Mouse (Mus musculus) ES-E14 (cell line): Measurements from ENCODE around the gene Ing3. TPM values are rescaled to one million over a fixed set of nuclear protein-coding genes. Genes with fewer than 3 reads are reported as not detected.
A peak's percentile ranks its signal among the peaks of the same experiment; 100 is the strongest.

Experiments used
- DNase-seq: peaks from one replicate; pipeline ENCODE4 v3.0.0-alpha.2; 2013; ENCODE audit warnings: low read depth, low spot score
- H3K27ac ChIP-seq: 2 replicates; pipeline ENCODE4 v1.5.1; 2012; ENCODE audit warnings: low read depth, mild to moderate bottlenecking, low read length, moderate library complexity, mixed read lengths; ENCODE audit not compliant: poor library complexity, insufficient read depth, severe bottlenecking
- H3K36me3 ChIP-seq: 2 replicates; pipeline ENCODE4 v1.6.1; 2012; ENCODE audit warnings: mild to moderate bottlenecking, low read length, moderate library complexity, mixed read lengths; ENCODE audit not compliant: control insufficient read depth, poor library complexity, insufficient read depth, severe bottlenecking
- H3K4me1 ChIP-seq, 2 experiments: fragments of 150-350 bp in 1 of 2; sonication (generic) in 1 of 2; 2 replicates each; pipeline ENCODE4 v1.6.1; 2012; ENCODE audit warnings: low read length in 2 of 2, mild to moderate bottlenecking in 1 of 2, mixed read lengths in 1 of 2; ENCODE audit not compliant: control insufficient read depth in 2 of 2, insufficient read depth in 2 of 2, poor library complexity in 1 of 2
- H3K4me3 ChIP-seq, 2 experiments: fragments of 150-350 bp in 1 of 2; sonication (generic) in 1 of 2; 2 replicates each; pipeline ENCODE4 v1.5.1; 2012; ENCODE audit warnings: low read length in 2 of 2, low read depth in 1 of 2, mild to moderate bottlenecking in 1 of 2, mixed read lengths in 1 of 2; ENCODE audit not compliant: insufficient read depth in 1 of 2, poor library complexity in 1 of 2, severe bottlenecking in 1 of 2
- H3K9ac ChIP-seq: 2 replicates; pipeline ENCODE4 v1.6.1; 2012; ENCODE audit warnings: low read depth, mild to moderate bottlenecking, low read length, mixed read lengths; ENCODE audit not compliant: poor library complexity, insufficient read depth, severe bottlenecking
- H3K9me3 ChIP-seq: fragments of 150-350 bp; sonication (generic); 2 replicates; pipeline ENCODE4 v1.6.1; 2012; ENCODE audit warnings: low read depth, mild to moderate bottlenecking, low read length; ENCODE audit not compliant: control insufficient read depth, insufficient read depth
- CHD2 ChIP-seq: IDR thresholded peaks from 2 replicates; pipeline ENCODE4 v1.6.1; 2014; ENCODE audit warnings: mild to moderate bottlenecking, low read depth, low read length, inconsistent platforms
- HCFC1 ChIP-seq: IDR thresholded peaks from 2 replicates; pipeline ENCODE4 v1.6.1; 2012; ENCODE audit warnings: low read length, inconsistent platforms, borderline replicate concordance; ENCODE audit not compliant: insufficient read depth
- MAFK ChIP-seq: IDR thresholded peaks from 2 replicates; pipeline ENCODE4 v1.6.1; 2014; ENCODE audit warnings: mild to moderate bottlenecking, low read depth, low read length, inconsistent platforms; ENCODE audit not compliant: insufficient read depth
- ZC3H11A ChIP-seq: IDR thresholded peaks from 2 replicates; pipeline ENCODE4 v1.6.1; 2012; ENCODE audit warnings: low read depth, mild to moderate bottlenecking, inconsistent platforms, low read length, borderline replicate concordance
- ZNF384 ChIP-seq: IDR thresholded peaks from 2 replicates; pipeline ENCODE4 v1.6.1; 2012; ENCODE audit warnings: low read depth, low read length, inconsistent platforms
- in situ Hi-C, 2 experiments: fragments of 600-800 bp; cut with MboI; formaldehyde crosslinking; loops; one replicate each; pipeline ENCODE4 v1.15.1; 2025; ENCODE audit warnings: low sequenced_read_pairs in 2 of 2, inconsistent platforms in 1 of 2; ENCODE audit not compliant: unreplicated experiment in 2 of 2
- total RNA-seq: library from RNA; depleted of rRNA; stranded (reverse); fragments of 300-350 nt; gene quantifications from 2 replicates; pipeline ENCODE4 v1.2.3, GENCODE M21; 2012

Gene Ing3
- total RNA-seq, 1 experiment: 19.9 TPM

- H3K4me3 ChIP-seq: no peak overlapping the region
- in situ Hi-C loops: no loop called here
- H3K36me3 ChIP-seq: no peaks in the 10 kb centered on the region
- H3K9ac ChIP-seq: no peak overlapping the region
- H3K9me3 ChIP-seq: no peaks in the 10 kb centered on the region
- no peak for DNase-seq
- no peak overlapping the region for H3K27ac ChIP-seq
- no peaks in the 10 kb centered on the region for H3K4me1 ChIP-seq
- TF ChIP-seq ZNF384: no peak
- no peak for TF ChIP-seq CHD2
- TF ChIP-seq MAFK: no peak
- TF ChIP-seq ZC3H11A: no peak
- TF ChIP-seq HCFC1: no peak
Observed at GRCm38 (mm10) chr6:21924150-21924549, 25.2 kb upstream of the Ing3 start.

GRCm38 (mm10) chr6:21937981-21938635 is 11.3 kb upstream of the Ing3 start:
- Histone ChIP-seq H3K27ac (no peak overlapping the region), H3K4me3 (no peak overlapping the region), H3K9me3 (no peaks in the 10 kb centered on the region), H3K9ac (no peak overlapping the region), H3K4me1 (no peaks in the 10 kb centered on the region), H3K36me3 (no peaks in the 10 kb centered on the region)
- in situ Hi-C loops: no loop called here
- no peak for DNase-seq
- no peak for TF ChIP-seq HCFC1
- TF ChIP-seq ZNF384: no peak
- TF ChIP-seq ZC3H11A: no peak
- TF ChIP-seq CHD2: no peak
- no peak for TF ChIP-seq MAFK

- DNase-seq: peak; percentile 87
- in situ Hi-C loops: no loop called here
- H3K9ac ChIP-seq: peak overlapping the region; percentile 99
- TF ChIP-seq HCFC1: no peak
- no peak for TF ChIP-seq CHD2
- TF ChIP-seq MAFK: no peak
- TF ChIP-seq ZNF384: no peak
- TF ChIP-seq ZC3H11A: no peak
- H3K36me3 ChIP-seq: no peaks in the 10 kb centered on the region
- no peaks in the 10 kb centered on the region for H3K9me3 ChIP-seq
- peak overlapping the region; percentile 98 for H3K27ac ChIP-seq
- H3K4me1 ChIP-seq: no peaks in the 10 kb centered on the region; a peak in 1 of 4 replicates
- H3K4me3 ChIP-seq: peak overlapping the region; percentile 76 to 99
Observed at GRCm38 (mm10) chr6:21949771-21950448, 539 bp downstream of the Ing3 start.

GRCm38 (mm10) chr6:21950676-21951075 is 1.3 kb downstream of the Ing3 start:
- TF ChIP-seq ZC3H11A (no peak), MAFK (no peak), HCFC1 (no peak), ZNF384 (no peak), CHD2 (no peak)
- Histone ChIP-seq H3K4me3 (peak overlapping the region; percentile 76 to 99; a peak in 3 of 4 replicates), H3K9ac (no peak overlapping the region; the same call in 1 of the 2 replicates), H3K9me3 (no peaks in the 10 kb centered on the region), H3K4me1 (no peaks in the 10 kb centered on the region; a peak in 1 of 4 replicates), H3K27ac (no peak overlapping the region), H3K36me3 (no peaks in the 10 kb centered on the region)
- no peak for DNase-seq
- in situ Hi-C loops: no loop called here
